Mouse (Mus musculus) hindbrain, postnatal 0 days (tissue): ENCODE results near the gene Ankrd44. TPM values are rescaled to one million over a fixed set of nuclear protein-coding genes. Genes with fewer than 3 reads are reported as not detected.

Experiments used
- ATAC-seq: fragments of 200-750 bp; cut with Nextera tagmentation; 2 replicates; pipeline ENCODE4 v1.8.0; 2017; ENCODE audit warnings: mild to moderate bottlenecking, moderate TSS enrichment, moderate library complexity
- DNase-seq: peaks from one replicate; pipeline ENCODE4 v3.0.0-alpha.2; 2015; ENCODE audit warnings: low spot score
- H3K27ac ChIP-seq: fragments of 300-500 bp; sonication (generic); 2 replicates; pipeline ENCODE4 v1.5.1; 2014; ENCODE audit warnings: mild to moderate bottlenecking
- H3K27me3 ChIP-seq: fragments of 300-500 bp; sonication (generic); 2 replicates; pipeline ENCODE4 v1.6.1; 2014; ENCODE audit warnings: low read length, mixed read lengths; ENCODE audit not compliant: insufficient read depth
- H3K36me3 ChIP-seq: fragments of 300-500 bp; sonication (generic); 2 replicates; pipeline ENCODE4 v1.6.1; 2014; ENCODE audit warnings: low read length, mixed read lengths; ENCODE audit not compliant: insufficient read depth
- H3K4me1 ChIP-seq: fragments of 300-500 bp; sonication (generic); 2 replicates; pipeline ENCODE4 v1.6.1; 2014; ENCODE audit warnings: antibody characterized with exemption, low read length, mixed read lengths; ENCODE audit not compliant: insufficient read depth
- H3K4me2 ChIP-seq: fragments of 300-500 bp; sonication (generic); 2 replicates; pipeline ENCODE4 v1.6.1; 2014; ENCODE audit warnings: low read depth, mild to moderate bottlenecking, low read length, moderate library complexity, mixed read lengths
- H3K4me3 ChIP-seq: fragments of 300-500 bp; sonication (generic); 2 replicates; pipeline ENCODE4 v1.5.1; 2014; ENCODE audit warnings: low read length
- H3K9ac ChIP-seq: fragments of 300-500 bp; sonication (generic); replicated peaks from 2 replicates; pipeline ENCODE4 v1.6.1; 2014; ENCODE audit warnings: mild to moderate bottlenecking, low read length, moderate library complexity, mixed read lengths
- H3K9me3 ChIP-seq: fragments of 300-500 bp; sonication (generic); 2 replicates; pipeline ENCODE4 v1.6.1; 2016; ENCODE audit warnings: low read length, mixed read lengths
- CTCF ChIP-seq: IDR thresholded peaks from 2 replicates; pipeline ENCODE4 v1.5.1; 2016; ENCODE audit warnings: antibody characterized with exemption, control low read depth, low read depth
- WGBS: fragments of 180-500 bp; shearing (Covaris S2); extraction: QIAGEN DNeasy Blood & Tissue Kit; methylation state at CpG from one replicate; pipeline ENCODE4 v1.1.7; 2014; 5-methylcytosine and 5-hydroxymethylcytosine counted together
- polyA plus RNA-seq: library from polyadenylated mRNA; unstranded; fragments of >200 nt; fragmentation: Nextera tagmentation; extraction: Ambion mirVana; gene quantifications from 2 replicates; pipeline ENCODE4 v1.2.1, GENCODE M21; 2015
- total RNA-seq: library from RNA; depleted of rRNA; stranded (reverse); fragments of >200 nt; gene quantifications from 2 replicates; pipeline ENCODE4 v1.2.3, GENCODE M21; 2014

Ankrd44 gene
- total and polyA plus RNA-seq, 2 experiments from 2014 or later, result 13.7 to 82.9 TPM

DNA sequence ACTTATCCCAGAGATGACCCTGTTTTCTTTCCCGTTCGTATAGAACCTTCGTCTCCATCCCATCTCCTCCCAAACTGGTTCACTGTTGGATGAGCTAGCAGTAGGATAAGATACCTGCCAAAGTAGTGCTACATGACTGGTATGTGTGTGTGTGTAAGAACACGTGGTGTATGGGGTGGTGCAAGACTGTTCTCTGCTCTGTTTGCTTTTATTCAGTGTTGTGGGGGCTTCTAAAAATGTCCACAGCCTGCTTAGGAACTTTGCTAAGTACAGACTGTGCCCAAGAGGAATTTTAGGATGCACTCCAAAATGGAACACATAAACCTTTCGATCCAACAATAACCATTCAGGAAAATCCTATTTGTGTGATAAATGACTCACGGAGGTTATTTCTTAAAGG is 209.3 kb downstream of the Ankrd44 start:
- DNase-seq (no peak), ATAC-seq (no peak)
- Histone ChIP-seq H3K9me3 (no peaks in the 10 kb centered on the region), H3K9ac (no peak overlapping the region), H3K4me3 (no peak overlapping the region), H3K36me3 (no peaks in the 10 kb centered on the region), H3K4me1 (no peaks in the 10 kb centered on the region), H3K4me2 (no peak overlapping the region), H3K27ac (no peak overlapping the region), H3K27me3 (no peaks in the 10 kb centered on the region)
- no peak for TF ChIP-seq CTCF
- WGBS, result 93% methylated on average over 6 of the region's 6 CpGs

DNA sequence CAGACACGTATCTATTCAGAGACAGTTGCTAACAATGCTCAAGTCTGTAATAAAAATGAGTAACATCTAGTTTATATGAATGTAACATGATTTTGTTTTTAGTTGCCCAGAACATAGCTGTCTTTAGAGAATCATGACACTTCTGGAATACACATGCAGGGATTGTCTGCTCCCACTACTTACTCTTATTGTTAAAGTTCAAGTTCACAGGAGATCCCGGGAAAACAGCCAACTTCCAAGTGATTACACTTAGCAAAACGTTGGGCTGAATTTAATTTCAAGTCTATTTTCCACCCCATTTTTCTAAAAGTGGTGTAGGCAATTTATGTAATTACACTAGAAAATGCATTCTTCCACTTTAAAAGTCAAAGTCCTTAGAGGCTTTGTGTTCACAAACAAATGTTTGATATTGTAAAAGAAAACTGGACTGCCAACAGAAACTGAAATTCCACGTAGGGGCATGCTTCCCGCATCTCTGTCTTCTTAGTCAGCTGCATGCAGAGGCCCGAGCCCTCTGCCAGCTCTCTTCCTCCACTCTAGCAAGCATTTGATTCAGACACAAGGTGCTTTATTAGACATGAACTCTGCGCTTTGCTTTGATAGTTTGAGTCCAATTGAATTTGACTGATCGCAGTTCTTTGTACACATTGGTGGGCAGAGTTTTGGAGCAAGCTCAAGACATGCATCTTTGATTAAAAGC is 211.0 kb downstream of the Ankrd44 start:
- no peak for TF ChIP-seq CTCF
- no peak for ATAC-seq
- Histone ChIP-seq H3K27me3 (no peaks in the 10 kb centered on the region), H3K9me3 (no peaks in the 10 kb centered on the region), H3K9ac (no peak overlapping the region), H3K27ac (no peak overlapping the region), H3K4me2 (no peak overlapping the region), H3K4me1 (no peaks in the 10 kb centered on the region; the same call in 1 of the 2 replicates), H3K4me3 (no peak overlapping the region), H3K36me3 (no peaks in the 10 kb centered on the region)
- 38% methylated on average over 8 of the region's 8 CpGs for WGBS
- peak; percentile 58 for DNase-seq

GRCm38 (mm10) chr1:54713231-54714173 is 212.7 kb downstream of the Ankrd44 start:
- no peak for ATAC-seq

GRCm38 (mm10) chr1:54711568-54711967 is 214.6 kb downstream of the Ankrd44 start:
- Histone ChIP-seq H3K4me3 (no peak overlapping the region), H3K9me3 (no peaks in the 10 kb centered on the region), H3K4me1 (no peaks in the 10 kb centered on the region; the same call in 1 of the 2 replicates), H3K9ac (no peak overlapping the region), H3K36me3 (no peaks in the 10 kb centered on the region), H3K27me3 (no peaks in the 10 kb centered on the region), H3K4me2 (no peak overlapping the region), H3K27ac (no peak overlapping the region)
- no peak for ATAC-seq
- no peak for TF ChIP-seq CTCF
- DNase-seq, result no peak
- WGBS, result 94% methylated on average over 3 of the region's 3 CpGs

More at GRCm38 (mm10) chr1:54713231-54714173, 212.7 kb downstream of the Ankrd44 start:
- H3K27ac ChIP-seq, result no peak overlapping the region
- no peak overlapping the region for H3K4me2 ChIP-seq
- H3K36me3 ChIP-seq, result no peaks in the 10 kb centered on the region
- H3K9me3 ChIP-seq, result no peaks in the 10 kb centered on the region
- WGBS, result 67% methylated on average over 11 of the region's 11 CpGs
- no peaks in the 10 kb centered on the region; the same call in 1 of the 2 replicates for H3K4me1 ChIP-seq
- TF ChIP-seq CTCF, result no peak
- no peak for DNase-seq
- no peak overlapping the region for H3K4me3 ChIP-seq
- H3K27me3 ChIP-seq, result no peaks in the 10 kb centered on the region
- H3K9ac ChIP-seq, result no peak overlapping the region

GRCm38 (mm10) chr1:54710550-54710949 is 215.6 kb downstream of the Ankrd44 start:
- Histone ChIP-seq H3K27me3 (no peaks in the 10 kb centered on the region), H3K4me3 (no peak overlapping the region), H3K9ac (no peak overlapping the region), H3K4me2 (no peak overlapping the region), H3K36me3 (no peaks in the 10 kb centered on the region), H3K4me1 (no peaks in the 10 kb centered on the region; the same call in 1 of the 2 replicates), H3K9me3 (no peaks in the 10 kb centered on the region), H3K27ac (no peak overlapping the region)
- DNase-seq (peak; percentile 37), ATAC-seq (no peak)
- TF ChIP-seq CTCF, result no peak
- 38% methylated on average over 1 of the region's 1 CpGs for WGBS

GRCm38 (mm10) chr1:54707888-54708565 is 218.2 kb downstream of the Ankrd44 start:
- no peak overlapping the region for H3K4me3 ChIP-seq
- no peaks in the 10 kb centered on the region; the same call in 1 of the 2 replicates for H3K4me1 ChIP-seq
- ATAC-seq (peak; percentile 77), DNase-seq (peak; percentile 73)
- H3K4me2 ChIP-seq, result no peak overlapping the region
- peak overlapping the region; percentile 43 for H3K27ac ChIP-seq
- H3K27me3 ChIP-seq, result no peaks in the 10 kb centered on the region
- H3K36me3 ChIP-seq, result no peaks in the 10 kb centered on the region
- TF ChIP-seq CTCF, result no peak
- H3K9ac ChIP-seq, result no peak overlapping the region
- H3K9me3 ChIP-seq, result no peaks in the 10 kb centered on the region
- 38% methylated on average over 8 of the region's 8 CpGs for WGBS
